Mouse (Mus musculus) gastrocnemius, adult 2 months (tissue): ENCODE results near the gene Styk1. TPM values are rescaled to one million over a fixed set of nuclear protein-coding genes. Genes with fewer than 3 reads are reported as not detected.

Experiments
- DNase-seq: peaks from one replicate; pipeline ENCODE4 v3.0.0; 2022
- H3K27ac ChIP-seq: fragments of 200-600 bp; 2 replicates; pipeline ENCODE4 v1.8.1; 2022; ENCODE audit warnings: mild to moderate bottlenecking
- H3K4me3 ChIP-seq: fragments of 200-600 bp; 2 replicates; pipeline ENCODE4 v1.8.1; 2022; ENCODE audit warnings: mild to moderate bottlenecking, moderate library complexity
- CTCF ChIP-seq: fragments of 200-600 bp; IDR thresholded peaks from 2 replicates; pipeline ENCODE4 v1.8.1; 2022; ENCODE audit warnings: antibody characterized with exemption, mild to moderate bottlenecking, moderate library complexity
- intact Hi-C: fragments of 180-260 bp; cut with DNase I; formaldehyde crosslinking; loops from one replicate; pipeline ENCODE4 v1.15.1; 2025
- total RNA-seq, 2 experiments: library from RNA; stranded (reverse); gene quantifications; 2 replicates each; pipeline ENCODE4 v1.2.3; 2021

The Styk1 gene
- total RNA-seq, 2 experiments from 2014 or later: 1.1 TPM

GRCm38 (mm10) chr6:131269599-131269998 lies 83.8 kb downstream of the Styk1 start:
- intact Hi-C loops: no loop called here
- no peak overlapping the region for H3K27ac ChIP-seq
- no peak for TF ChIP-seq CTCF
- DNase-seq: no peak
- H3K4me3 ChIP-seq: no peak overlapping the region

GRCm38 (mm10) chr6:131264175-131264574 lies 89.2 kb downstream of the Styk1 start:
- no peak for TF ChIP-seq CTCF
- DNase-seq: no peak
- H3K27ac ChIP-seq: no peak overlapping the region
- intact Hi-C loops: no loop called here
- no peak overlapping the region for H3K4me3 ChIP-seq

- intact Hi-C loops: no loop called here
- Histone ChIP-seq H3K27ac (no peak overlapping the region), H3K4me3 (no peak overlapping the region)
- TF ChIP-seq CTCF: no peak
- DNase-seq: no peak
Observed at GRCm38 (mm10) chr6:131262778-131263177, 90.6 kb downstream of the Styk1 start.

GRCm38 (mm10) chr6:131262009-131262408 lies 91.4 kb downstream of the Styk1 start:
- no peak for TF ChIP-seq CTCF
- Histone ChIP-seq H3K4me3 (no peak overlapping the region), H3K27ac (no peak overlapping the region)
- no peak for DNase-seq
- intact Hi-C loops: no loop called here

Other genes with a start within 250 kb of the Styk1 start
- not detected for gene Klra2, start 106.2 kb downstream of the Styk1 start, total RNA-seq
- gene Magohb, start 60.4 kb downstream of the Styk1 start, total RNA-seq: 1 to 10 TPM; 3.0 to 5.9 TPM
- gene Ybx3, start 34.9 kb upstream of the Styk1 start, total RNA-seq: 1,000 to 10,000 TPM; 1,637 to 2,309 TPM
- not detected for gene 5430401F13Rik, start 132.8 kb upstream of the Styk1 start, total RNA-seq
- not detected for gene Gm6619, start 132.8 kb upstream of the Styk1 start, total RNA-seq